Mouse (Mus musculus) CD4-positive, CD25-positive, alpha-beta regulatory T cell, adult 9 weeks (primary cell): Measurements from ENCODE around the gene Tgm3. TPM values are rescaled to one million over a fixed set of nuclear protein-coding genes. Genes with fewer than 3 reads are reported as not detected.

ENCODE experiments used
- polyA plus RNA-seq: library from polyadenylated mRNA; unstranded; fragments of 100-300 nt; shearing (Covaris generic); gene quantifications from one replicate; pipeline ENCODE4 v1.2.1, GENCODE M21; 2017

Tgm3 gene
- not detected for polyA plus RNA-seq

GRCm38 (mm10) chr2:130012026-130012425 is at the start of gene Tgm3:
Tgm3 (plus strand) TSS chr2:130012349.

Other genes starting within 250 kb of the Tgm3 start
- gene Stk35, start 211.8 kb upstream of the Tgm3 start, polyA plus RNA-seq, result 1.3 TPM
- gene Tgm6, start 100.1 kb downstream of the Tgm3 start, polyA plus RNA-seq, result not detected
- 475 TPM for gene Snrpb, start 167.1 kb downstream of the Tgm3 start, polyA plus RNA-seq
- gene Tmc2, start 182.8 kb downstream of the Tgm3 start, polyA plus RNA-seq, result not detected